Mouse (Mus musculus): Measurements from ENCODE around the gene Kcnn3.

Kcnn3 gene

GRCm38 (mm10) chr3:89565371-89565770 lies 45.4 kb downstream of the Kcnn3 start:
- peak; percentile 52 for DNase-seq (ENCODE audit: low spot score)

GRCm38 (mm10) chr3:89569058-89569457 lies 49.1 kb downstream of the Kcnn3 start:
- no peak for DNase-seq (ENCODE audit: low spot score)

GRCm38 (mm10) chr3:89569707-89570324 lies 49.9 kb downstream of the Kcnn3 start:
- no peak for DNase-seq (ENCODE audit: low spot score)

GRCm38 (mm10) chr3:89570362-89570761 lies 50.4 kb downstream of the Kcnn3 start:
- no peak for DNase-seq (ENCODE audit: low spot score)

GRCm38 (mm10) chr3:89574260-89574659 lies 54.3 kb downstream of the Kcnn3 start:
- peak; percentile 40 for DNase-seq (ENCODE audit: low spot score)

- DNase-seq (ENCODE audit: low spot score) = no peak
Observed at GRCm38 (mm10) chr3:89576381-89576780, 56.4 kb downstream of the Kcnn3 start.

GRCm38 (mm10) chr3:89577154-89577553 lies 57.2 kb downstream of the Kcnn3 start:
- DNase-seq (ENCODE audit: low spot score) = no peak

GRCm38 (mm10) chr3:89578083-89578482 lies 58.1 kb downstream of the Kcnn3 start:
- no peak for DNase-seq (ENCODE audit: low spot score)

- DNase-seq (ENCODE audit: low spot score) = peak; percentile 49
Observed at GRCm38 (mm10) chr3:89578803-89579202, 58.8 kb downstream of the Kcnn3 start.

GRCm38 (mm10) chr3:89584254-89584653 lies 64.3 kb downstream of the Kcnn3 start:
- no peak for DNase-seq (ENCODE audit: low spot score)

- no peak for DNase-seq (ENCODE audit: low spot score)
Observed at GRCm38 (mm10) chr3:89588436-89588835, 68.5 kb downstream of the Kcnn3 start.

- no peak for DNase-seq (ENCODE audit: low spot score)
Observed at GRCm38 (mm10) chr3:89589321-89589720, 69.4 kb downstream of the Kcnn3 start.

- DNase-seq (ENCODE audit: low spot score) = no peak
Observed at GRCm38 (mm10) chr3:89590386-89590785, 70.4 kb downstream of the Kcnn3 start.

GRCm38 (mm10) chr3:89591461-89591860 lies 71.5 kb downstream of the Kcnn3 start:
- no peak for DNase-seq (ENCODE audit: low spot score)

- DNase-seq (ENCODE audit: low spot score) = no peak
Observed at GRCm38 (mm10) chr3:89592809-89593208, 72.8 kb downstream of the Kcnn3 start.

GRCm38 (mm10) chr3:89593524-89593923 lies 73.6 kb downstream of the Kcnn3 start:
- no peak for DNase-seq (ENCODE audit: low spot score)

- DNase-seq (ENCODE audit: low spot score) = no peak
Observed at GRCm38 (mm10) chr3:89598361-89598760, 78.4 kb downstream of the Kcnn3 start.

- no peak for DNase-seq (ENCODE audit: low spot score)
Observed at GRCm38 (mm10) chr3:89598967-89599366, 79.0 kb downstream of the Kcnn3 start.

- no peak for DNase-seq (ENCODE audit: low spot score)
Observed at GRCm38 (mm10) chr3:89601060-89601459, 81.1 kb downstream of the Kcnn3 start.

- no peak for DNase-seq (ENCODE audit: low spot score)
Observed at GRCm38 (mm10) chr3:89603300-89603699, 83.3 kb downstream of the Kcnn3 start.

GRCm38 (mm10) chr3:89605235-89605634 lies 85.3 kb downstream of the Kcnn3 start:
- no peak for DNase-seq (ENCODE audit: low spot score)

- peak; percentile 50 for DNase-seq (ENCODE audit: low spot score)
Observed at GRCm38 (mm10) chr3:89607327-89607726, 87.4 kb downstream of the Kcnn3 start.

GRCm38 (mm10) chr3:89612048-89612447 lies 92.1 kb downstream of the Kcnn3 start:
- DNase-seq (ENCODE audit: low spot score) = no peak

Measured in embryo, embryonic 10.5 days (tissue).